Mouse (Mus musculus) kidney, postnatal 0 days (tissue): ENCODE results near the gene Trim62. TPM values are rescaled to one million over a fixed set of nuclear protein-coding genes. Genes with fewer than 3 reads are reported as not detected.

Experiments used
- ATAC-seq: fragments of 200-750 bp; cut with Nextera tagmentation; replicated peaks from 2 replicates; pipeline ENCODE4 v1.8.0; 2017; ENCODE audit warnings: low read depth, moderate number of reproducible peaks, moderate TSS enrichment, moderate library complexity; ENCODE audit not compliant: low FRiP score
- DNase-seq: peaks from one replicate; pipeline ENCODE4 v3.0.0-alpha.2; 2016; ENCODE audit warnings: low spot score
- H3K27ac ChIP-seq: fragments of 300-500 bp; sonication (generic); 2 replicates; pipeline ENCODE4 v1.5.1; 2014; ENCODE audit warnings: mild to moderate bottlenecking
- H3K27me3 ChIP-seq: fragments of 300-500 bp; sonication (generic); 2 replicates; pipeline ENCODE4 v1.6.1; 2014; ENCODE audit warnings: low read length, mixed read lengths; ENCODE audit not compliant: insufficient read depth
- H3K36me3 ChIP-seq: fragments of 300-500 bp; sonication (generic); 2 replicates; pipeline ENCODE4 v1.6.1; 2014; ENCODE audit warnings: low read length, mixed read lengths; ENCODE audit not compliant: insufficient read depth
- H3K4me1 ChIP-seq: fragments of 300-500 bp; sonication (generic); replicated peaks from 2 replicates; pipeline ENCODE4 v1.6.1; 2014; ENCODE audit warnings: antibody characterized with exemption, low read length, mixed read lengths; ENCODE audit not compliant: insufficient read depth
- H3K4me2 ChIP-seq: fragments of 300-500 bp; sonication (generic); 2 replicates; pipeline ENCODE4 v1.6.1; 2014; ENCODE audit warnings: mild to moderate bottlenecking, low read length, moderate library complexity, mixed read lengths
- H3K4me3 ChIP-seq: fragments of 300-500 bp; sonication (generic); replicated peaks from 2 replicates; pipeline ENCODE4 v1.5.1; 2014; ENCODE audit warnings: low read depth, low read length
- H3K9ac ChIP-seq: fragments of 300-500 bp; sonication (generic); 2 replicates; pipeline ENCODE4 v1.6.1; 2014; ENCODE audit warnings: low read depth, low read length
- H3K9me3 ChIP-seq: fragments of 300-500 bp; sonication (generic); replicated peaks from 2 replicates; pipeline ENCODE4 v1.6.1; 2016; ENCODE audit warnings: low read length, inconsistent platforms, mixed read lengths
- CTCF ChIP-seq: IDR thresholded peaks from 2 replicates; pipeline ENCODE4 v1.5.1; 2016; ENCODE audit warnings: antibody characterized with exemption, low read depth, mild to moderate bottlenecking, moderate library complexity
- WGBS: fragments of 180-500 bp; shearing (Covaris S2); extraction: QIAGEN DNeasy Blood & Tissue Kit; methylation state at CpG from one replicate; pipeline ENCODE4 v1.1.7; 2014; 5-methylcytosine and 5-hydroxymethylcytosine counted together
- polyA plus RNA-seq: library from polyadenylated mRNA; unstranded; fragments of >200 nt; fragmentation: Nextera tagmentation; extraction: Ambion mirVana; gene quantifications from 2 replicates; pipeline ENCODE4 v1.2.1, GENCODE M21; 2015

The Trim62 gene
- polyA plus RNA-seq = 5.4 and 6.2 TPM in 2 replicates

GRCm38 (mm10) chr4:128883379-128883781 is at the start of gene Trim62:
TSS of gene Trim62 (plus strand) at chr4:128883580.
- H3K4me3 ChIP-seq = peak within 1 kb of the TSS; percentile 68
- ATAC-seq = peak; percentile 71
- peak within 1 kb of the TSS; percentile 99 for H3K4me2 ChIP-seq
- WGBS = under 1% methylated on average over 37 of the region's 37 CpGs
- H3K9ac ChIP-seq = peak within 1 kb of the TSS; percentile 67
- H3K9me3 ChIP-seq = no peaks in the 10 kb centered on the region
- peak; percentile 88 for DNase-seq
- H3K27me3 ChIP-seq = no peaks in the 10 kb centered on the region
- H3K36me3 ChIP-seq = no peaks in the 10 kb centered on the region
- H3K4me1 ChIP-seq = 0 out of 2 replicates have a peak, but pooled peaks cover 3% of the 10 kb centered on the region
- TF ChIP-seq CTCF = peak; percentile 26; the same call in 1 of the 2 replicates
- H3K27ac ChIP-seq = peak within 1 kb of the TSS; percentile 51; the same call in 1 of the 2 replicates

DNA sequence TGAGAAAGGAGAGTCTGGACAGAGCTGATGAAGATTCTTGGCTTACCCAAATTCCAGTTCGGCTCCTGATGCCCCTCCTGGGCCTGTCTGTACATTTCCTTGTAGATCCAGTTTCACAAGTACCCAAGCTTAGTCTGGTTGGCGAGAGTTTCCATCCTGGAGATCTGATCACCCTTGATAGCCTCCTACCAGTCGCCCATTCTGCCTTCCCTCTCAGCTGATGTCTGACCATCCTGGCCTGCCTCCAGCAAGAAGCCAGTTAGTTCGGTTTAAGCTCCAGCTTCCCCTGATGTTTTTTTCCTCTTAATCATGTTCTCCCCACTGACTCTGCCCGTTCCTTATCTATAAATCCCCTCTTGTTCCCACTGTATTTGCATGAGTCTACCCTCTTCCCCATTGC is 45.2 kb upstream of the Trim62 start:
- Histone ChIP-seq H3K4me2 (no peak overlapping the region), H3K9me3 (no peaks in the 10 kb centered on the region), H3K4me3 (no peak overlapping the region), H3K4me1 (peaks cover 20% of the 10 kb centered on the region; the same call in 1 of the 2 replicates), H3K27me3 (no peaks in the 10 kb centered on the region), H3K36me3 (no peaks in the 10 kb centered on the region), H3K27ac (peak overlapping the region; percentile 85), H3K9ac (no peak overlapping the region)
- no peak for TF ChIP-seq CTCF
- ATAC-seq (no peak), DNase-seq (no peak)
- WGBS = 44% methylated on average over 5 of the region's 5 CpGs

DNA sequence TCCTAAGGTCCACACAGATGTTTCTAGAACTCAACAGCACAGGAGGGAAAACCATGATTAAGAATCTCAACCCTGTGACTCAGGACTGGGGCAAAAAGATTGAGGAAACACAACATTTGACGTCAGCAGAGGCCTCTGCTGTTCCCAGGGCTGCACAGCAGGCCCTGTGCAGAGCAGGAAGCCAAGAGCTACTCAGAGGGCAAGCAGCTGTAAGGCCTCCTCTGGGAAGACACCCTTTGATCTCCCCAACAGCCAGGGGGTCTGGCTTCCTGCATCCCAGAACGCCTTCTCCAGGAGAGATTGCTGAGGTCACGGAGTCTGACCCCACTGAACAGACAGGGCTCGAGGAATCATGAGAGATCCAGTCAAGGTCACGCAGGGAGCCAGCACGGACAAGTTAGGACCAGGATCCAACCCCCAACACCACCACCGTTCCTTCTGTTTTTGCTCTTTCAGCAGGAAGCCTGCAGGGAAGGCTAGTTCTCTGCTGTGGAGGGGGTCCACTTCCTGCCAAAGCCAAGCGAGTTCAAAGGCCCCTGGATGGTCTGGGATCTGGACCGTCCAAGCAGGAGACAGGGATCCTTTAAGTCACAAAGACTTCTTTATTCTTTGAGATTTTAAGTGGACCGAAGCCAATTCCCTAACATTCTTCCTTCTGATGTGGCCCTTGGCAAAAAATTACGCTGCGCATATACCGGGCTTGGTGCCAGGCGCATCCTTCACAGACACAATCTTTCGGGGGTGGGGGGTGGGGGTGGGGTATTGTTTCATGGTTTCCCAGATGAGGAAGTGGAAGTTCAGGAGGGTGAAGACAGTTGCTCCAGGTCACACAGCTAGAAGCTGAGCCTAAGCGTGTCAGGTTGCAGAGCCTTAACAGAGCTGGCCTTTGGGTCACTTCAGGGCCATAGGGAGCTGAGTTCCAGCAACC is 43.3 kb upstream of the Trim62 start:
- Histone ChIP-seq H3K4me2 (no peak overlapping the region), H3K36me3 (no peaks in the 10 kb centered on the region), H3K4me1 (peaks cover 20% of the 10 kb centered on the region; the same call in 1 of the 2 replicates), H3K9me3 (no peaks in the 10 kb centered on the region), H3K27ac (peak overlapping the region; percentile 85), H3K9ac (no peak overlapping the region), H3K4me3 (no peak overlapping the region), H3K27me3 (no peaks in the 10 kb centered on the region)
- peak; percentile 22; the same call in 1 of the 2 replicates for TF ChIP-seq CTCF
- ATAC-seq (peak; percentile 78), DNase-seq (peak; percentile 90)
- 25% methylated on average over 16 of the region's 16 CpGs for WGBS

- no peak overlapping the region for H3K27ac ChIP-seq
- DNase-seq = peak; percentile 44
- 60% methylated on average over 8 of the region's 8 CpGs for WGBS
Measured at GRCm38 (mm10) chr4:128841259-128841658, 42.1 kb upstream of the Trim62 start.

DNA sequence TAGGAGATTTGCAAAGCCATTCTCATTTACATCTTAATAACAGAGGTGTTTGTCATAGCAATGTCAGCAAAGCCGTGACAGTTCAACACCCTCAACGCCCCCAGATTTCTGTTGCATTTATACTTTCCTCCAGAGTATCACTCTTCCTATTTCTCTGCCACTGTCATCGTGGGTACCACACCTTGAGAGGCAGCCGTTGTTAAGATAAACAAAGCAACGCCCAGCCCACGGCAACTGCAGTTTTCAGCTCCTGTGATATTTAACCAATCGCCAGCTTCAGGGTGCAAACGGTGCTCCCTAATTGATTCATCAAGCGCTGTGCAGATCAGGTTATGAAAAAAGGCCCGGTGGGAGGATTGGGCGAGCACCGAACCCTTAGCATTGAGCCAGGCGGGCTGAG is 38.8 kb upstream of the Trim62 start:
- no peak for ATAC-seq
- Histone ChIP-seq H3K9ac (no peak overlapping the region), H3K4me3 (no peak overlapping the region), H3K27ac (no peak overlapping the region), H3K4me1 (peaks cover 7% of the 10 kb centered on the region; the same call in 1 of the 2 replicates), H3K9me3 (no peaks in the 10 kb centered on the region), H3K36me3 (no peaks in the 10 kb centered on the region), H3K4me2 (no peak overlapping the region), H3K27me3 (no peaks in the 10 kb centered on the region)
- 42% methylated on average over 13 of the region's 13 CpGs for WGBS
- no peak for TF ChIP-seq CTCF
- DNase-seq = no peak

More at GRCm38 (mm10) chr4:128841259-128841658, 42.1 kb upstream of the Trim62 start:
- H3K4me1 ChIP-seq = peaks cover 20% of the 10 kb centered on the region; the same call in 1 of the 2 replicates
- no peaks in the 10 kb centered on the region for H3K36me3 ChIP-seq
- no peaks in the 10 kb centered on the region for H3K9me3 ChIP-seq
- no peak overlapping the region for H3K4me2 ChIP-seq
- ATAC-seq = 0 out of 2 replicates have a peak, but pooled peaks have one; percentile 26
- H3K4me3 ChIP-seq = no peak overlapping the region
- no peak for TF ChIP-seq CTCF
- H3K9ac ChIP-seq = no peak overlapping the region
- H3K27me3 ChIP-seq = no peaks in the 10 kb centered on the region

- no peak for DNase-seq
- H3K4me1 ChIP-seq = 0 out of 2 replicates have a peak, but pooled peaks cover 2% of the 10 kb centered on the region
- no peaks in the 10 kb centered on the region for H3K9me3 ChIP-seq
- H3K4me2 ChIP-seq = no peak overlapping the region
- no peak for TF ChIP-seq CTCF
- H3K27me3 ChIP-seq = no peaks in the 10 kb centered on the region
- no peak for ATAC-seq
- H3K36me3 ChIP-seq = no peaks in the 10 kb centered on the region
- 69% methylated on average over 12 of the region's 12 CpGs for WGBS
- no peak overlapping the region for H3K27ac ChIP-seq
- no peak overlapping the region for H3K4me3 ChIP-seq
- H3K9ac ChIP-seq = no peak overlapping the region
Measured at GRCm38 (mm10) chr4:128845367-128845973, 37.9 kb upstream of the Trim62 start.
